Mouse (Mus musculus) monocyte, adult 5-6 weeks (primary cell): ENCODE data around the gene Pmm2. TPM values are rescaled to one million over a fixed set of nuclear protein-coding genes. Genes with fewer than 3 reads are reported as not detected.

Experiments used
- ATAC-seq: fragments of 153-309, 156-312 bp; replicated peaks from 2 replicates; pipeline ENCODE4 v1.8.0; 2017; ENCODE audit warnings: mild to moderate bottlenecking; ENCODE audit not compliant: low TSS enrichment, insufficient number of reproducible peaks, severe bottlenecking, poor library complexity, low FRiP score
- total RNA-seq: library from RNA; stranded (forward); fragments of 200-1000, 200-491, 200-594 nt; gene quantifications from 3 replicates; pipeline ENCODE4 v1.2.3, GENCODE M21; 2017

The Pmm2 gene
- total RNA-seq, 1 experiment from 2014 or later = 54.1 TPM

GRCm38 (mm10) chr16:8650007-8650406, 12.5 kb downstream of the Pmm2 start:
- ATAC-seq = no peak

- ATAC-seq = no peak
Measured at GRCm38 (mm10) chr16:8655108-8655507, 17.6 kb downstream of the Pmm2 start.

GRCm38 (mm10) chr16:8655599-8655998, 18.1 kb downstream of the Pmm2 start:
- ATAC-seq = no peak

- no peak for ATAC-seq
Measured at GRCm38 (mm10) chr16:8656256-8656655, 18.8 kb downstream of the Pmm2 start.

GRCm38 (mm10) chr16:8658349-8658748, 20.9 kb downstream of the Pmm2 start:
- ATAC-seq = no peak

GRCm38 (mm10) chr16:8658764-8659163, 21.3 kb downstream of the Pmm2 start:
- ATAC-seq = no peak

GRCm38 (mm10) chr16:8663022-8663421, 25.5 kb downstream of the Pmm2 start:
- no peak for ATAC-seq

GRCm38 (mm10) chr16:8663606-8664539, 26.4 kb downstream of the Pmm2 start:
- no peak for ATAC-seq

- no peak for ATAC-seq
Measured at GRCm38 (mm10) chr16:8665367-8665766, 27.9 kb downstream of the Pmm2 start.

- no peak for ATAC-seq
Measured at GRCm38 (mm10) chr16:8666452-8666851, 29.0 kb downstream of the Pmm2 start.

GRCm38 (mm10) chr16:8667261-8667660, 29.8 kb downstream of the Pmm2 start:
- ATAC-seq = peak; percentile 41

GRCm38 (mm10) chr16:8667814-8668213, 30.3 kb downstream of the Pmm2 start:
- no peak for ATAC-seq

GRCm38 (mm10) chr16:8668386-8668785, 30.9 kb downstream of the Pmm2 start:
- no peak for ATAC-seq

- no peak for ATAC-seq
Measured at GRCm38 (mm10) chr16:8669432-8669831, 32.0 kb downstream of the Pmm2 start.

- ATAC-seq = no peak
Measured at GRCm38 (mm10) chr16:8670041-8671035, 32.9 kb downstream of the Pmm2 start.

- ATAC-seq = peak; percentile 72
Measured at GRCm38 (mm10) chr16:8671551-8672349, 34.3 kb downstream of the Pmm2 start, which contains the start of gene Carhsp1. Carhsp1 (minus strand) TSS chr16:8672155.

GRCm38 (mm10) chr16:8672350-8672687, 34.8 kb downstream of the Pmm2 start:
- no peak for ATAC-seq

GRCm38 (mm10) chr16:8672811-8673210, 35.3 kb downstream of the Pmm2 start:
- ATAC-seq = no peak

GRCm38 (mm10) chr16:8673343-8673742, 35.9 kb downstream of the Pmm2 start:
- ATAC-seq = no peak
